Mouse (Mus musculus) heart, embryonic 16.5 days (tissue): ENCODE measurements around the gene Xpr1. TPM values are rescaled to one million over a fixed set of nuclear protein-coding genes. Genes with fewer than 3 reads are reported as not detected.

Source experiments
- ATAC-seq: fragments of 200-750 bp; cut with Nextera tagmentation; replicated peaks from 2 replicates; pipeline ENCODE4 v1.8.0; 2017; ENCODE audit warnings: moderate number of reproducible peaks; ENCODE audit not compliant: insufficient read depth, low FRiP score; ENCODE audit errors: extremely low read depth
- H3K27ac ChIP-seq: fragments of 300-500 bp; sonication (generic); 2 replicates; pipeline ENCODE4 v1.5.1; 2014; ENCODE audit warnings: mild to moderate bottlenecking, low read length, control low read depth, moderate library complexity
- H3K27me3 ChIP-seq: fragments of 300-500 bp; sonication (generic); 2 replicates; pipeline ENCODE4 v1.6.1; 2014; ENCODE audit warnings: low read length, mixed read lengths; ENCODE audit not compliant: control insufficient read depth, insufficient read depth
- H3K36me3 ChIP-seq: fragments of 300-500 bp; sonication (generic); 2 replicates; pipeline ENCODE4 v1.6.1; 2014; ENCODE audit not compliant: control insufficient read depth, insufficient read depth
- H3K4me1 ChIP-seq: fragments of 300-500 bp; sonication (generic); 2 replicates; pipeline ENCODE4 v1.6.1; 2014; ENCODE audit warnings: low read length, mixed read lengths; ENCODE audit not compliant: control insufficient read depth, insufficient read depth
- H3K4me2 ChIP-seq: fragments of 300-500 bp; sonication (generic); 2 replicates; pipeline ENCODE4 v1.6.1; 2014; ENCODE audit warnings: low read depth, mild to moderate bottlenecking, control low read depth, low read length
- H3K4me3 ChIP-seq: fragments of 300-500 bp; sonication (generic); 2 replicates; pipeline ENCODE4 v1.5.1; 2014; ENCODE audit warnings: mild to moderate bottlenecking, control low read depth, low read length
- H3K9ac ChIP-seq: fragments of 300-500 bp; sonication (generic); 2 replicates; pipeline ENCODE4 v1.6.1; 2014; ENCODE audit warnings: low read length, control low read depth
- H3K9me3 ChIP-seq: fragments of 300-500 bp; sonication (generic); replicated peaks from 2 replicates; pipeline ENCODE4 v1.6.1; 2016; ENCODE audit warnings: low read length; ENCODE audit not compliant: control insufficient read depth
- WGBS: fragments of 180-500 bp; shearing (Covaris S2); extraction: QIAGEN DNeasy Blood & Tissue Kit; methylation state at CpG from one replicate; pipeline ENCODE4 v1.1.7; 2014; 5-methylcytosine and 5-hydroxymethylcytosine counted together
- polyA plus RNA-seq: library from polyadenylated mRNA; unstranded; fragments of >200 nt; fragmentation: Nextera tagmentation; extraction: Ambion mirVana; gene quantifications from 2 replicates; pipeline ENCODE4 v1.2.1, GENCODE M21; 2015

Xpr1 gene
- polyA plus RNA-seq, 1 experiment from 2014 or later: 9.1 TPM

DNA sequence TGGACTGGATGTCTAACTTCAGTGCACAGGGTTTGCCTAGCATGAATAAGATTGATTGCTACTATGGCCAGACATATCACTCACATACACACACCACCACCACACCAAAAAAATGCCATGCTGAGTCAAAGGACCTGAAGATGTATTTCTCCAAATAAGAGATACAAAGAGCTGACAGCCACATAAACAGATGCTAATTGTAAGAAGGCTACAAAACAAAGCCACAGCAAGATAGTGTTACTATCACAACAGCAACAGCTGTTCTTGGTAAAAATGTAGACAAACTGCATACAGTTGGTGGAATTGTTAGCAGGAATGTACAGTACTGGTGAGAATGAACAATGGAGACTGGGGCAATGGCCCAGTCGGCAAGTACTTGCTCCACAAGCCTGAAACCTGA is 28.8 kb downstream of the Xpr1 start:
- no peak overlapping the region for H3K4me3 ChIP-seq
- peaks cover 6% of the 10 kb centered on the region; the same call in 1 of the 2 replicates for H3K36me3 ChIP-seq
- 52% methylated on average over 1 of the region's 1 CpGs for WGBS
- H3K4me2 ChIP-seq: no peak overlapping the region
- no peak overlapping the region for H3K9ac ChIP-seq
- no peaks in the 10 kb centered on the region for H3K9me3 ChIP-seq
- ATAC-seq: no peak
- H3K27me3 ChIP-seq: no peaks in the 10 kb centered on the region
- no peak overlapping the region for H3K27ac ChIP-seq
- H3K4me1 ChIP-seq: no peaks in the 10 kb centered on the region

DNA sequence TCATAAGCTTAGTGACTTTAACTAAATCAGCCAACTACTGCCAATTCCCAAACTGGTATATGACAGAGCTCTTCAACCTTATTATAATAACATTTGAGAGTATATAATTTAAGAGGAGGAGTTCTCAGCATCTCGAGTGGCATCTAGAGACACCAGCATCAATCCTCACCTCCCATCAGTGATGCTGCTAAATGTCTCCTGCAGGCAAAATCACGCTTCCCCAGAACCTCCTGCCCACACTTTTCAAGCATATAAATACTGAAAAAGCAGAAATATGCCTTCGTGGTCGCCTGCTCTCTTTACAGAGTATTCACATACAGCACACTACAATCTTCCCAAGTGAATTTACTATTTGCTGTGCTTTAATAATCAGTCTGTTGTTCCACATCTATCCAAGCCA is 30.7 kb downstream of the Xpr1 start:
- Histone ChIP-seq H3K9ac (no peak overlapping the region), H3K4me1 (no peaks in the 10 kb centered on the region), H3K9me3 (no peaks in the 10 kb centered on the region), H3K4me2 (no peak overlapping the region), H3K27ac (no peak overlapping the region), H3K4me3 (no peak overlapping the region), H3K27me3 (no peaks in the 10 kb centered on the region), H3K36me3 (peaks cover 6% of the 10 kb centered on the region; the same call in 1 of the 2 replicates)
- no peak for ATAC-seq
- 85% methylated on average over 4 of the region's 4 CpGs for WGBS

DNA sequence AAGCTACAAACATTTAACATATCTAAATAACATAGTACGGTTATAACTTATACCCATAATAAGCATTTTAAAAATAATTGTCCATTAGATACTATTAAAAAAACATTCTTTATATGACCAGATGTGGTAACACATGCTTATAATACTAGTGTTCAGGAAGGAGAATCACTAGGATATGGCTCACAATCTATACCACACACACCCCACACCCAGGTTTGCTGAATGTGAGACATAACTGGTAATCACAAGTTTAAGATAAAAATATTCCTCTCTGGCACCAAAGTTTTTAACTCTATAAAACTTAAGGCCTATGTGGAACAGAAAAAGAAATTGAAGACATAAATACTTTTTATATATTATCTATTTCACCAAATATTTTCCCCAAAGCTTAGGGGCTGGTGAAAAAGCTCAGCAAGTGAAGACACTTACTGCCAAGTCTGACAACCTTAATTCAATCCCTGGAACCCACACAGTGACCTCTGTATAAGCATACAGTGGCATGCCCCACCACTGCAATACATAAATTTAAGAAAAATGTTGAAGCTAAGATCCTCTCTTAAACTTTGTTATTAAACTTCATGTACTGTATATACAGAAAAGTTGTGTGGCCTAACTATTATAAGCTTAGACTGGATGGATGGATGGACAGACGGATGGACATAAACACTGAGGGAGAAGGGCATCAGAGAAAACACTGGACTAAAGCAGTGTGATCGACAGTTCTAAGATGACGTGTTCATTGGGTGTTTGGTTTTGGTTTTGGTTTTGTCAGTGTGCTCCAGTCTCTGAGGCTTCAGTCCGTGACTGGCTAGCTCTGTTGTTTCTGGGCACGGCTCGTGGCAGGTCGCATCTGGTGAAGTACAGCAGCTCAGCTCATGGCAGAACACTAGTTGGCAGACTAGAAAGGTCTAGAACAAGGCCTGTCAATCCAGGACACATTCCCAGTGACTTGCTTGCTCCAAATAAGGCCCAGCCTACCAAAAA is 33.6 kb downstream of the Xpr1 start:
- WGBS: 94% methylated on average over 8 of the region's 8 CpGs

DNA sequence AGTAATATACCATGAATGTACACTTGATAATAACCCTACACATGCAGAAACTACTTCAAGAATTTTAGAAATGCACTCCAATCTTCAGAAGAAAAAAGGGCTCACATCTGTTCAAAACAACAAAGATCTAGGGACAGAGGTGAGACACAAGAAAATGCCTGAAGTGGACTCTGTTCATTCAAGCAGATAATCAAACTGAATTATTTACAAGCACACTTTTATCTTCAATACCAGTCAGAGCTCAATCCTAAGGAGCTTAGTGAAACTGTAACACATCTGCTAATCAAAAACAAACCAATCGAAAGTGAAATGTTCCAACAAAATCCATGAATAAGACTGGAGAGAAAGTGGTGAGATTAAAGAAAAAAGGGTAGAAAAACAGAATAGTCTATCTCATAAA is 35.3 kb downstream of the Xpr1 start:
- no peak overlapping the region for H3K27ac ChIP-seq
- H3K27me3 ChIP-seq: no peaks in the 10 kb centered on the region
- peaks cover 6% of the 10 kb centered on the region; the same call in 1 of the 2 replicates for H3K36me3 ChIP-seq
- H3K4me1 ChIP-seq: no peaks in the 10 kb centered on the region
- ATAC-seq: no peak
- no peak overlapping the region for H3K9ac ChIP-seq
- H3K4me2 ChIP-seq: no peak overlapping the region
- no peak overlapping the region for H3K4me3 ChIP-seq
- 79% methylated on average over 1 of the region's 1 CpGs for whole genome bisulfite sequencing
- no peaks in the 10 kb centered on the region for H3K9me3 ChIP-seq

More for the DNA sequence above, 33.6 kb downstream of the Xpr1 start:
- Histone ChIP-seq H3K4me3 (no peak overlapping the region), H3K9ac (no peak overlapping the region), H3K9me3 (no peaks in the 10 kb centered on the region), H3K4me2 (no peak overlapping the region), H3K4me1 (no peaks in the 10 kb centered on the region), H3K36me3 (peaks cover 6% of the 10 kb centered on the region; the same call in 1 of the 2 replicates), H3K27ac (no peak overlapping the region), H3K27me3 (no peaks in the 10 kb centered on the region)
- ATAC-seq: no peak

DNA sequence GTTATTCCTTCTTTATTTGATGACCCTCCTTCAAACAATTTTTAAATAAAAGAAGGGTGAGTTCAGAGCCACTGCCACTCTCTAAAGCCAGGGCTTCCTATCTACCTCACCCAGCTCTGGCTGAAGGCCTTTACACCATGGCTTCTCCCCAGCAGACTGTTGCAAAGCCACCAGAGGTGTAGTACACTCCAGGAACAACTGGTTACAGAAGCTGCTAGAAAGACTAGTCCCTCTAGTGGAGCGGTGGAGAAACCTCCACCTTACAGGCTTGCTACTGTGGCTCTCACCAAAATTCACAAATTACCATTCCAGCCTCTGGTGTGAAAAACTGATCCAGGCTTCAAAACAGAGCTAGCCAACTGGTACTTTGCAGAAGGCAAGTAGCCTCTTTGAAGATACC is 37.9 kb downstream of the Xpr1 start:
- H3K4me3 ChIP-seq: no peak overlapping the region
- no peak for ATAC-seq
- no peaks in the 10 kb centered on the region for H3K27me3 ChIP-seq
- peaks cover 6% of the 10 kb centered on the region; the same call in 1 of the 2 replicates for H3K36me3 ChIP-seq
- H3K4me1 ChIP-seq: no peaks in the 10 kb centered on the region
- no peak overlapping the region for H3K9ac ChIP-seq
- 93% methylated on average over 1 of the region's 1 CpGs for WGBS
- H3K9me3 ChIP-seq: no peaks in the 10 kb centered on the region
- H3K27ac ChIP-seq: no peak overlapping the region
- H3K4me2 ChIP-seq: no peak overlapping the region

DNA sequence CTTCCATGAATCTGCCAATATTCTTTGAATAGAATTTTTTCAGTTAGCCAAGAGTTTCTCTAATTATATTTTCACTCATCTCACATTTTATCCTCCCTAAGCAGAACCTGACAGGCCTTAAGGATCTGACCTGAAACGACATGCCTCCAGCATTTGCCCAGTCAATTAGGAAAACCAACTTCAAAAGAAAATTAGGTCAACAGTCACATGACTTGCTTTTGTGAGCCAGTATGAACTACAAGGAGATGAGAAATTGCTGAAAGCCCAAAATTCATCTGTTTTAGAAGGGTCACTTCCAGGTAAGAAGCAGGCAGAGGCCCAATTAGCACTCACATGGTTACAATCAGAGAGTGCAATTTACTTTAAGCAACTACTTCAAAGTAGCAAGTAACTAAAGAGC is 44.4 kb downstream of the Xpr1 start:
- WGBS: 89% methylated on average over 1 of the region's 1 CpGs
- Histone ChIP-seq H3K4me3 (no peak overlapping the region), H3K9me3 (no peaks in the 10 kb centered on the region), H3K4me2 (no peak overlapping the region), H3K36me3 (no peaks in the 10 kb centered on the region), H3K27me3 (no peaks in the 10 kb centered on the region), H3K9ac (no peak overlapping the region), H3K4me1 (no peaks in the 10 kb centered on the region), H3K27ac (no peak overlapping the region)
- no peak for ATAC-seq

DNA sequence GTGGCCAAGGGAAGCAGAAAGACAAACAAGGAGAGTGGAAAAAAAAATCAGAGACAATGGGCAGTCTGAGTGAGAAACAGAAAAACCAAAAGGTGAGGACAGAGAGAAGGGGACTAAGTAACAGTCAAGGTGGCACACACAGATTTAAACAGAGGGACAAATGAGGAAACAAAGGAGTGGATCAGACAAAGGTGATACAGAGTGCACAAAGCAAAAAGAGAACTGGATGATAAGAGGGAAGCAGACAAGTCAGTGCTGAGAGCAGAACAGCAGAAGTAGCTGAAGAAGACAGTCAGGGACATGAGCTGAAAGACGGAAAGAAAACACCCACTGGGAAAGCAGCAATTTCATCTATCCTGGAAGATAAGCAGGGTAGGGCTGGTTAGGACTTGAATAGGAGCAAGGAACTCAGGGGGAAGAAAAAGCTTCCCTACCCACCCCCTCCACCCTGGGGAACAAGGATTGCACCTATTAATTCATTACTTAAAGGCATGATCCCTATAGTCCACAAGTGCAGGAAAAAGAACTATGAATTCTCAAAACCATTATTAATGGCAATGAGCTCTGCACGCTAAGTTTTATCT is 47.0 kb downstream of the Xpr1 start:
- Histone ChIP-seq H3K36me3 (no peaks in the 10 kb centered on the region), H3K9me3 (no peaks in the 10 kb centered on the region), H3K4me2 (no peak overlapping the region), H3K4me3 (no peak overlapping the region), H3K27me3 (no peaks in the 10 kb centered on the region), H3K27ac (no peak overlapping the region), H3K9ac (no peak overlapping the region), H3K4me1 (no peaks in the 10 kb centered on the region)
- WGBS: 53% methylated on average over 2 of the region's 2 CpGs
- ATAC-seq: no peak

DNA sequence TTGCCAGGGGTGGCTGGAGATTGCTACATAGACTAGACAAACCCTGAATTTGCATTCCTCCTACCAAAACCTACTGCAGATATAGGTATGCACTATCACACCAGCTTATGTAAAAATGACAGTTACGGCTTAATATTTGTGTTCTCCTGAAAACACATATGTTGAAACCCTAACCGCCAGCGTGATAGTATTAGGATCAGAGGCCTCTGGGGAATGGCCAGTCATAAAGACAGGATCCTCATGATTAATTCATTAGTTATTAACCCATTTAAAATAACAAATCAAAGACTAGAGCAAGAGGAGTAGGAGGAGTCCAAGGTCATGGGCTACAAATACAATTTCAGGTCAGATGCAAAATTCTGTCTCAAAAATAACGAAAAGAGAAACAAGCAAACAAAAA is 50.8 kb downstream of the Xpr1 start:
- H3K4me2 ChIP-seq: no peak overlapping the region
- no peak overlapping the region for H3K4me3 ChIP-seq
- H3K9me3 ChIP-seq: no peaks in the 10 kb centered on the region
- H3K27me3 ChIP-seq: no peaks in the 10 kb centered on the region
- 88% methylated on average over 4 of the region's 4 CpGs for WGBS
- no peak for ATAC-seq
- H3K4me1 ChIP-seq: 0 out of 2 replicates have a peak, but pooled peaks cover 3% of the 10 kb centered on the region
- H3K27ac ChIP-seq: no peak overlapping the region
- H3K36me3 ChIP-seq: no peaks in the 10 kb centered on the region
- H3K9ac ChIP-seq: no peak overlapping the region

DNA sequence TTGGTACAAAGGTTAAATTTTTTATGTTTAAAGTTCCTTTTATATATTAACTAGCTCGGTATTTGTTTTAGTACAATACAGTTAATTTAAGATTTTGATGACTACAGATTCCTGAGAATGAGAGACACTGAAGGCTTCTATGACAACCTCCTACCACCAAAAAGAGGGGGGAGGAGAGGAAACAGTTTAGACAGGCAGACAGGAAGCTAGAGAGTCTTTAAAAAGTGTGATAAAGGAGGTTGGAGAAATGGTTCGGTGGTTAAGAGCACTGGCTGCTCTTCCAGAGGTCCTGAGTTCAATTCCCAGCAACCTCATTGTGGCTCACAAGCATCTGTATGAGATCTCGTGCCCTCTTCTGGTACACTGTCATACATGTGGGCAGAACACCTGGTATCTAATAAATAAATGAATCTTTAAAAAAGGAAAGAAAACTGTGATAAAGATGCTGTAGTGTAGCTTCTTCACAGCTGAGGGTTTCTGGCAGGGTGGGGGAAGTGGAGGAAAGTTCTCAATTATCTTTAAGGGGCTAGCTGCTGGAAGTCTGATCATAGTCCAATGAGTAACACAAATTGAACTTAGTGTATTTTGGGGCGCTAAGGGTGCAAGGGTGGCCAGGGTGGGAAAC is 55.6 kb downstream of the Xpr1 start:
- H3K36me3 ChIP-seq: no peaks in the 10 kb centered on the region
- H3K4me2 ChIP-seq: no peak overlapping the region
- H3K4me3 ChIP-seq: no peak overlapping the region
- no peak overlapping the region for H3K27ac ChIP-seq
- no peak for ATAC-seq
- 68% methylated on average over 4 of the region's 4 CpGs for WGBS
- H3K9ac ChIP-seq: no peak overlapping the region
- H3K9me3 ChIP-seq: no peaks in the 10 kb centered on the region
- no peaks in the 10 kb centered on the region for H3K27me3 ChIP-seq
- H3K4me1 ChIP-seq: 0 out of 2 replicates have a peak, but pooled peaks cover 3% of the 10 kb centered on the region
